Comparison of ENCODE assay signal across 8 mouse cellular contexts in the genomic region with DNA sequence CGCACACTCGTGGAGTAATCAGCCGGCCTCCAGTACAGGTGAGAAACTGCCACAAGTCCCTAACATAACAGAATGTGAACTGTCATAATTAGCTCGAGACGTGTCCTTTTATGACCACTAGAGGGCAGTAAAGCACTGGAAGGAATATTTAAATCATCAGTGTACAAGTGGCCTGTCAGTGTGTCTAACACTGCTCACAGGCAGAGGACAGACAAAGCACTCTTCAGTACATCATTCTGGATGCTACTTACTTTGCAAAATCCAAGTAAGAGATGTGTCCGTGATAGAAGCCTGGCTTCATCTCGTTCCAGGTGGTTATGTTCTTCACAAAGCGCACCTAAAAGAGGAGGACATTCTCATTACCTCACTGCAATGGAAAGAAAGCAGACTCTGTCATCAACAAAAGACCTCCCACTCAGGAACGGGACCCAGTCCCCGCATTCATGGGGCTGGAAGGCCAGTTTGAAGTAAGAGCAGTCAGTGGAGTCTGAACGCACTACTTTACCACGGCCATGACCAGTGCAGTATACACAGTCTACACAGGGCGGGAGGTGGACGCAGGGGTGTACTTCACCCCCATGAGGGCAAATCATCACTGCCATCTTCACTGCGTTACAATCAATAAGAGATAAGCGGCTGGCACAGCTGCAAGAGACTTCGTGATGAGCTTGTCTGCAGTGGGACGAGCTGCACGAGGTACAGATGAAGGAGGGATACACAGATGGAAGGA.
DNase-seq lines count a peak whose midpoint lies in the region; ATAC-seq and TF ChIP-seq lines count a peak whose summit lies in the region.

No protein-coding gene starts in this region.

- ATAC-seq in heart, postnatal 0 days (ENCODE audit: insufficient read depth, low read depth), result peak; percentile 82

- no peaks in the 10 kb centered on the region for H3K9me3 ChIP-seq in heart, postnatal 0 days (replicated peaks; ENCODE audit: control insufficient read depth, low read length)

- H3K36me3 ChIP-seq in heart, postnatal 0 days (replicated peaks; ENCODE audit: control insufficient read depth, insufficient read depth, low read length), result 0 out of 2 replicates have a peak, but pooled peaks cover 7% of the 10 kb centered on the region
- peaks cover 4% of the 10 kb centered on the region for H3K36me3 ChIP-seq in small intestine, adult 2 months (ENCODE audit: control insufficient read depth, insufficient read depth, low read length)

- H3K4me2 ChIP-seq in heart, postnatal 0 days (ENCODE audit: low read depth, low read length), result no peak overlapping the region

- TF ChIP-seq CTCF in heart, postnatal 0 days (IDR thresholded peaks at IDR 0.05; ENCODE audit: low read depth), result peak; percentile 96
- TF ChIP-seq CTCF in small intestine, adult 2 months (IDR thresholded peaks at IDR 0.05; ENCODE audit: extremely low read depth, insufficient read length, insufficient replicate concordance, low read depth, low read length), result peak; percentile 25; the same call in 1 of the 2 replicates

- no peak overlapping the region for H3K4me3 ChIP-seq in heart, postnatal 0 days (ENCODE audit: low read depth, low read length)
- no peak overlapping the region for H3K4me3 ChIP-seq in small intestine, adult 2 months (ENCODE audit: low read depth, low read length)

- no peaks in the 10 kb centered on the region for H3K27me3 ChIP-seq in heart, postnatal 0 days (ENCODE audit: control insufficient read depth, insufficient read depth, low read length)
- no peaks in the 10 kb centered on the region for H3K27me3 ChIP-seq in small intestine, adult 2 months (ENCODE audit: control insufficient read depth, insufficient read depth, low read length)

- no peaks in the 10 kb centered on the region for H3K4me1 ChIP-seq in heart, postnatal 0 days (ENCODE audit: control insufficient read depth, insufficient read depth)
- H3K4me1 ChIP-seq in small intestine, adult 2 months (ENCODE audit: control insufficient read depth, insufficient read depth, insufficient read length, low read length), result no peaks in the 10 kb centered on the region

- 49% methylated on average over 19 of the region's 19 CpGs for WGBS in heart, postnatal 0 days
- 64% methylated on average over 19 of the region's 19 CpGs for WGBS in small intestine, adult 2 months

- intact Hi-C loops in gastrocnemius, postnatal 36 days (cut with DNase I), result loop anchor here (2.0 to 5.0 kb wide), 2 partner anchors 163 to 268 kb away; a partner anchor contains a TSS

- no peak overlapping the region for H3K27ac ChIP-seq in heart, postnatal 0 days (ENCODE audit: low read depth)
- no peak overlapping the region for H3K27ac ChIP-seq in small intestine, adult 2 months (ENCODE audit: insufficient read depth, low read depth, low read length)

- H3K9ac ChIP-seq in heart, postnatal 0 days (replicated peaks; ENCODE audit: low read depth, low read length), result no peak overlapping the region

- no peak for TF ChIP-seq POLR2A in small intestine, adult 2 months (IDR thresholded peaks at IDR 0.05; ENCODE audit: low read depth, low read length)

- no peak for TF ChIP-seq EP300 in heart, postnatal 0 days (IDR thresholded peaks at IDR 0.05; ENCODE audit: low read depth)

- peak; percentile 72 for DNase-seq in gastrocnemius, adult 18-20 months (ENCODE audit: low spot score)
- no peak for DNase-seq in gastrocnemius, postnatal 36 days
- DNase-seq in Muller cell, postnatal 12 days (ENCODE audit: inconsistent ontology term), result peak; percentile 58
- DNase-seq in embryo, embryonic 11 days, result peak; percentile 79
- peak; percentile 88 for DNase-seq in heart, postnatal 0 days (ENCODE audit: low spot score)
- peak; percentile 64 for DNase-seq in kidney, postnatal 14 days
- peak; percentile 48 for DNase-seq in lung, postnatal 14 days

Comparison
In these comparisons a context has a peak if more than half of its experiments do, and no peak if none do; other contexts are left out.
1. DNase-seq: peak in gastrocnemius, adult 18-20 months (single experiment), Muller cell, postnatal 12 days (single experiment), embryo, embryonic 11 days (single experiment), heart, postnatal 0 days (single experiment), kidney, postnatal 14 days (single experiment) and lung, postnatal 14 days (single experiment); none in gastrocnemius, postnatal 36 days (0 of 2).